Mouse (Mus musculus): ENCODE data around the gene AC161166.1. TPM values are rescaled to one million over a fixed set of nuclear protein-coding genes. Genes with fewer than 3 reads are reported as not detected.
"Not testable (repeated sequence)": the region's sequence is repeated elsewhere in the genome, so short reads cannot be mapped to it uniquely, and the experiment has no call there.

AC161166.1 gene
- total RNA-seq, 4 experiments from 2014 or later: not detected

GRCm38 (mm10) chr7:24485481-24485880, 26.8 kb downstream of the AC161166.1 start:
- no peak for DNase-seq

DNA sequence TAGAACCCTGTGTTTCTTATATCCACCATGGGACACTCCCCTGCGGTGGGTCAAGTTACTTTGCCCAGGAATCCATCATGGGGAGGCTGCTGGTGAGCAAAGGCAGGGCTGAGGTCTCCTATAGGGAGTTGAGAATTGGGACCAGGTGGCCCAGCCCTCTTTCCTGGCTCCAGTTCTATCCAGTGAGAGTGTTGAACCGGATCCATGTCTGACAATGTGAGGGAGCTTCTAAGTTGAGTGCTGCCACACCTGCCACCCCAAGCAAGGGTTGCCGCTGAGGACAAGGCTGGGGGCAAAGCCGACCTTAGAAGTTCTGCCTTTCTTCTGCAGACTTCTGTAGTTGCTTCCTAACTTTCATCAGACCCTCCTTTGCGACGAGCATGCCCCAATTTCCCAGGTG, 29.0 kb downstream of the AC161166.1 start:
- not testable (repeated sequence) for DNase-seq

DNA sequence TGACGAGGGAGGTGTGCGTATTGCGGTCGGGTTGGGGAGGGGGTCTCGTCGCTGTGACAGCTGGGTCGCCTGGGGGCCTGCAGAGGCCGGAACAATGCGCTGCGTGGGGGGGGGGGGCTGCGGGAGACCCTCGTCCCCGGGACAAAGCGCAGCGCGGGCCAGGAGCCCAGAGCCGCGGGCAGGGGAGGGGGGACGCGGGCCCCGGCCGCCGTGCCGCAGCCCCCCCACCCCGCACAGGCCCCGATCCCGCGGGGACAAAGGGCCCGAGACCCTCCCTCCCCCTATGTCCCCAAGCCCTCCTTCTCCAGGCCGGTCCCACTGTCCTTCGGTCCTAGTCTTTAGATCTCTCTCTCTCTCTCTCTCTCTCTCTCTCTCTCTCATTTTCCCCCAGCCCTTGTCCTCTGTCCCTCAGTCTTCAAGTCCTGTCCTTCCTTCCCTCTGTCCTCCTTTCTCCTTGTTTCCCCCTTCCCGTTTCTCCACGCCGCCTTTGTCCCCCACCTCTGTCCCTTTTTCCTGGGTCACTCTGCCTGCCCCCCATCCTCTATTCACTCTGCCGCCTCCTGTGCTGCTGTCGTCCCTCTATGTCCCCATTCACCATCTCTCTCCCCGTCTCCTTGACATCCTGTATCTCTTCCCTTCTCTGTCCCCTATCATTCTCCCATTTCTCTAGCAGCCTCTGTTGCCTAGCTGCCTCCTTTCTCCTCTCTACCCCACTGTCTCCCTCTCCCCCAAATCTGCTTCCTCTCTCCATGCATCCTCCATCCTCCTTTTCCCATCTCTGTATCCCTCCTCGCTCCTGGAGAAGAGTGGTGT, 29.8 kb downstream of the AC161166.1 start:
- DNase-seq: no peak

- peak; percentile 60 for DNase-seq
These were observed 30.6 kb downstream of the AC161166.1 start, which contains the start of gene Cadm4 for GRCm38 (mm10) chr7:24481474-24482207. Gene Cadm4 (plus strand): TSS chr7:24482023.

DNA sequence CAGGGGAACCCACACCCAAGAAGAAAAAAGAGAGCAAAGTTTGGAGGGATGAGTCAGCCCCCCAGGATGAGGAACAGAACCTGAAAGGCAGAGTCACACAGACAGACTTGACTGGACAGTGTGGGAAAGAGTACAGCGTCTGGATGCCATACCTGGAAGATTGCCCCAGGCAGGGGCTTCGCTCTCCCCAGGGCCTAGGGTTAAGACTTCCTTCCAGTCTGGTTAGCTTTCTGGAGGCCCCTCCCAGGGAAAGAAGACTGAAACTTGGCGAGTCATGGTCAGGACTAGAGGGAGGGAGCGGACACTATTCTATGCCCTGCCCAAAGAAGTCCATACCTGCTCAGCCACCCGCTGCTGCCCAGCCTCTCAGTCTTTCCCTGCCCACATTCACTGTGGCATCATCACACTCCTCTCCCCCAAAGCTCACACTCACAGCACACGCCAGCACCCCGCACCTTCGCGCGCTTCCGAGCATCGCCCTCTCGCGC, 31.2 kb downstream of the AC161166.1 start:
- DNase-seq: no peak

DNA sequence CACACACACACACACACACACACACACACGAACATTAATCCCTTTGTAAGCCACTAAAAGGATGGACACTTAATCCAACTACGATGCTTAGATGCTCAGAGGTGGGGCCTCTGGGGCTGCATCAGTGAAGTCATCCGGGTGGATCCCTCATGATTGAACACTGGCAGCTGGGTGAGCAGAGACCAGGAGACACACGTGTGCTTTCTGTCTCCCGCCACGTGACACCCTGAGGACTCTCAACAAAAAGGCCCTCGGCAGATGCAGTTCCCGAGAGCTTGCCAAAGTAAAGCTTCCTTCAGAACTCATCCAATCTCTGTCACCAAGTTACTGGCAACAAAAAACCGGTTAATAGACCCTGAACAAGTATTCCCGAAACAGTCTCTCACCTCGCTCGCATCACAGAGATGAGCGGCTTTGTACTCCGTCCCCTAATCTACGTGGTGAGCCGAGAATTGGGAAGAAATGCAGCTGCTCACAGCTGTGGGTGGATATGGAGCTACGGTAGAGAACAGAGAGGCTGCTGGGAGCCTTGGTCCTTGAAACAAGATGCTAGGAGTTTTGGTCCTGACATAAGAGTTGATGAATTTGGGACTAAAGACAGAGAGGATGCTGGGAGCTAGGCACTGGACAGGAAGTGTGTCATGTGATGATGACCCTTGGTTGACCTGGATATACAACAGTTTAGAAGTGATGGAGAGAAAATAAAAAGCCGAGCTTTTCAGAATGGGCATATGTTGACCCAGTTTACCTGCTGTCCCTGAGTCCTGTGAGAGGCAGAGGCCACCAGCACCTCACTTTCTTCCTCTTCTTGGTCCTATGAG, 31.9 kb downstream of the AC161166.1 start:
- DNase-seq: no peak

GRCm38 (mm10) chr7:24479685-24480084, 32.6 kb downstream of the AC161166.1 start:
- no peak for DNase-seq

DNA sequence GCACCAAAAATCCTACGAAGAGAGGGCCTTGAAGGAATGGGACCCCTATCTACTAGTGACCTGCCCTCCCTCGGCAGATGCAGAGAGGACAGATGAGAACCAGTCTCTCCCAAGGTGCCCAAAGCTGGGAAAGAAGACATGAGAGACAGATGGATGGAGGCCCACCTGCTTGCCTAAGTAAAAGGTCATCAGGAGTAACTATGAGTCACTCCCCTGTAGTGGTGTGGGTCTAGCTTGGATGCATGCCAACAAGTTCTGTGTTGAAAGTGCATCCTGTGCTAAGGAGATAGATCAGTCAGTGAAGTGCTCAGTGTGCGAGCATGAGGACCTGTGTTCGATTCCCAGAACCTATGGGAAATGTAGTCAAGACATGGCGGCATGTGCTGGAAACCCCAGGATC, 33.3 kb downstream of the AC161166.1 start:
- no peak for DNase-seq

DNA sequence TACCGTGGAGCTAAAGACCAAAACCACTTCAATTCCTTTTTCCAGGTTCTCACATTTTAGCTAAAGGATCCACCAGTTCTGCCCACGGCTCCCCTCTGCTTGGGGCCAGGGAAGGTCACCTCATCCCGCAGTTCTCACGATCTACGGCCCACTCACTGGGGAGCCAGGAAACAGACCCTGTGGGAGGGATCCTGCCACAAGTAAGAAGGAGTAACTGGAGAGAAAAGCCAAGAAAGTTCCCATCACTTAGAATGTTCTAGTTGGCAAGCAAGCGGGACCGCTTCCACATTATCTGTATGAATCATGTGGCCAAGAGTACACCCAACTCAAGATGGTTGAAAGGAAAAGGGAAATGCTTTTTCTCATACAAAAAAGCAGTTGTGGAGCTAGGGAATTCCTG, 35.4 kb downstream of the AC161166.1 start:
- no peak for DNase-seq

DNA sequence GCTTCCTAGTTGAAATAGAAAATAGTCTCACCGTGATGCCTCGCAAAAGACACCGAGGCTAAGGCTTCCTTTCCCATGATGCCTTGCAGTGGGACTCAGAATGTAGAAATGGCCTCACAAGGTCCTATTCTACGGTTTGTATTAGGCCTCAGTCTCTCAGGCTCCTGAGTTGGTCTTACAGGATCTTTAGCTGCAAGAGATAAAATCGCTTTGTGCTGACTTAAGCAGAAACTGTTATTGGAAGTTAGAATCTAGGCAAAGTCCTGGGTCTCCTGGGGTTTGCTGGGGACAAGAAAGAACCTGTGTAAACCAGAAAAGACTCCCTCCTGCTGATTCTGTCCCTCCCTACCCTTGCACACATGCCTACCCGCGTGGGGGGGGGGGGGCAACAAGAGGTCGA, 35.9 kb downstream of the AC161166.1 start:
- DNase-seq: no peak

DNA sequence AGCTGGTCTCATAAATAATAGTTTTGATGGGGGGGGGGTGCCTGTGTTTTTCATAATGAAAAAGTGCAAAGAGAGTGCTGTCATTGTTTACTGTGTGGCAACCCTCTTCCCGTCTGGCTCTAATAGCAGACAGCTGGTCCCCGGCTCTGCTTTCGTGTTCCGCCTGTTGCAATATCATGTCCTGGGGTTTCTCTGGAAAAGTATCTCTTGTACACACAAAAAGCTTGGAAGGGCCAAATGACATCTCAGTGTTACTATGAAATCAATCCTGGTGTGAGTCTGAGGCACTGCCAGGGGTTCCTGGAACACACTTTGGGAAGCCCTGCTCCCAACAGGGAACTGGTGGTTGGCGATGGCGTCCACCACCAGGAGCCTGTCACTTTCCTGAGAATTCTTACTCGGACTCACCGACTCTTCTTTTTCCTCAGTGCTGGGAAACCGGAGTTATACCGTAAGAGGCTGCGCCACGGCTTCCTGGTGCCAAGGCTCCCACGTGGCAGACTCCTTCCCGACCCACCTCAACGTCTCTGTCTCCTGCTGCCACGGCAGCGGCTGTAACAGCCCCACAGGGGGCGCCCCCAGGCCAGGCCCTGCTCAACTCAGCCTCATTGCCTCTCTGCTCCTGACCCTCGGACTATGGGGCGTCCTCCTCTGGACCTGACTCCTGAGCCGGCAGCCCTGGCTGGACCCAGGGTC, 37.3 kb downstream of the AC161166.1 start:
- no peak for DNase-seq

DNA sequence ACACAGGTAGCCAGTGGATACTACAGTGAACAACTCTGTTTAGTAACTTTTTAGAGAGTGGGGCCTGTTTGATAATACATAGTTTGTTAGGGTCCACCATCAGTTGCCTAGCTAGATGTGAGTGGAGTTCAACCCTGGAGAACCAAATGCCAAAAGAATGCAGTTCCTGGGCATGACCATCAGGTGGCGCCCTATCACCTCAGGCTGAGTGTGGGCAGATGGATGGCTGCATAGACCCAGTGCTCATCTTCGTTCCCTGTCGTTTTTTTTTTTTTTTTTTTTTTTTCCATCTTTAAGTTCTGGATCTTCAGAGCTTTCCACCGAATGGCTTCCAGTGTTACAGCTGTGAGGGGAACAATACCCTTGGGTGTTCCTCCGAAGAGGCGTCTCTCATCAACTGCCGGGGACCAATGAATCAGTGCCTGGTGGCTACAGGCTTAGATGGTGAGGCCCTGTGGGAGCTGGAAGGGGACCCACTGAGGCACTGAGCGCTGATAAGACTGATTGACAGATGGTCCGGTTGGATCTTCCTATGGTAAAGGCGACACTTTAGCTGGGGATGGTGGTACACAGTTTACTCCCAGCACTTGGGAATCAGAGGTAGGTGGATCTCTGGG, 38.2 kb downstream of the AC161166.1 start:
- DNase-seq: no peak

- no peak for DNase-seq
These were observed 39.3 kb downstream of the AC161166.1 start for GRCm38 (mm10) chr7:24472937-24473336.

GRCm38 (mm10) chr7:24472442-24472841, 39.8 kb downstream of the AC161166.1 start:
- no peak for DNase-seq

GRCm38 (mm10) chr7:24470356-24470755, 41.9 kb downstream of the AC161166.1 start:
- peak; percentile 85 for DNase-seq

GRCm38 (mm10) chr7:24469126-24469525, 43.1 kb downstream of the AC161166.1 start:
- DNase-seq: no peak

GRCm38 (mm10) chr7:24467886-24468285, 44.4 kb downstream of the AC161166.1 start:
- no peak for DNase-seq

GRCm38 (mm10) chr7:24466835-24467234, 45.4 kb downstream of the AC161166.1 start:
- no peak for DNase-seq

- DNase-seq: peak; percentile 34
These were observed 49.6 kb downstream of the AC161166.1 start, which contains the start of gene Plaur for GRCm38 (mm10) chr7:24462388-24463319. Gene Plaur (plus strand): TSS chr7:24462484.

DNA sequence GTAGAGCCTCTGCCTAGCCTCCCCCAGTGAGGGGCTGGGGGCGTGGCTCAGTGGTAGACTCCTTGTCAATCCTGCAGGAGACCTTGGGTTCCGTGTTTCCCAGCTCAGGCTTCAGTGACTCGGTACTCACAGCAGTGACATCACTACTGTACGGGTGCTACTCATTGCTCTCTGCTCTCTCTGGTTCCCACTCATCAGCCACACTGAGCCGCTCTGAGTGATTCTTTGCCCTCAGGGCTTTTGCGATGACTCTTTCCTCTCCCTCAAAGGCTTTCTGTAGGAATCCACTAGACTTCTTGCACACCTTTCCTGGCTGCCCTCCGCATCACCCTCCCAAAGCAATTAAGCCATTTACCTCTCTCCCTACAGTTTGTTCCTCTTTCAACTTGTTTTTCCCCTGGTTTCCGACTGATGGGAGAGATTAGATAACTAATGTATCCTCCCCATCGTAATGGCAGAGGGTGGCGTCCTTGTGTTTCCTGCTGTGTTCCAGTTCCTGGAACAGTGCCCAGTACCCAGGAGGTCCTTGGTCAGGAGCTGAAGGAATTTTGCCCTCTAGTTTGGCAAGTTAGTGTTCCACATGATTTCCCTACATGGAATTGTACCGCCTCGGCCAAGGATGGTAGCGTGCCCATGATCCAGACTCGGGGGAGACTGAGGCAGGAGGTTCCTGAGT, 50.7 kb downstream of the AC161166.1 start:
- peak; percentile 75 for DNase-seq
